Mouse (Mus musculus): ENCODE data around the gene Polr2b. TPM values are rescaled to one million over a fixed set of nuclear protein-coding genes. Genes with fewer than 3 reads are reported as not detected.

The Polr2b gene
- polyA plus RNA-seq, 1 experiment from 2014 or later, result 70.8 TPM

DNA sequence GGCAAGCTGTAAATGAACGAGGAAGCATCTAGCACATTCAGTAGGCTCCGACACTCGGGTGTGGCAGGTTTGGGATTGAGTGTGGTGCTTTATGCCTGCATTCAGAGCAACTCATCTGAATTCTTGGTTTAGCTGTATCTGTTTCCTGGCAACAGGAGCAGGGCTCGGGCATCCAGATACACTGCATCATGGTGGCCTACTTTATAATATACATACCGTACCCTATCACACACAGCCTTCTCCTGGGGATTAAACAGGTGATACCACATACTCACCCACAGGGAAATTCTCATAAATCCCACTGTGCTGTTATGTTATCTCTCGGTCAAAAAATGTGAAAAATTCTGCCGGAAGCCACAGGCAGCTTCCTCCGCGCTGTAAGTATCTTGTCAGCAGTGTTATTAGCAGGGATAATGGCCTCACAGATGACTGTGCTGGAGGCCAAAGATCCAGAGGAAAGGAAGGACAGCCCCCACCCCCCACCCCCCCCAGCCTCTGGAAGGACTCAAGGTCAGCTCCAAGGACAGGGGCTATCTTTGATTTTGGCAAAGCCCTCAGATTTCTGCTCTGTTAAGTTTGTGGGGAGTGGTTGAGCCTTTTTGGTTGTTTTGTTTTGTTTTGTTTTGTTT is 84.2 kb downstream of the Polr2b start:
- Histone ChIP-seq H3K27ac (ENCODE audit: low read length) (peak overlapping the region; percentile 27; the same call in 1 of the 2 replicates), H3K27me3 (ENCODE audit: insufficient read depth, low read length) (no peaks in the 10 kb centered on the region), H3K4me2 (replicated peaks; ENCODE audit: low read depth, low read length) (no peak overlapping the region), H3K4me1 (ENCODE audit: insufficient read depth, low read length) (peaks cover 38% of the 10 kb centered on the region), H3K9ac (replicated peaks; ENCODE audit: low read length) (no peak overlapping the region), H3K4me3 (ENCODE audit: low read length) (no peak overlapping the region), H3K36me3 (ENCODE audit: insufficient read depth, low read length) (no peaks in the 10 kb centered on the region), H3K9me3 (ENCODE audit: low read length) (no peaks in the 10 kb centered on the region)
- WGBS, result 72% methylated on average over 9 of the region's 9 CpGs
- peak; percentile 20; the same call in 1 of the 2 replicates for ATAC-seq (ENCODE audit: low FRiP score, low TSS enrichment)

GRCm38 (mm10) chr5:77398285-77399057 is 88.5 kb downstream of the Polr2b start:
- H3K27me3 ChIP-seq (ENCODE audit: insufficient read depth, low read length), result no peaks in the 10 kb centered on the region
- 74% methylated on average over 14 of the region's 14 CpGs for WGBS
- H3K4me2 ChIP-seq (replicated peaks; ENCODE audit: low read depth, low read length), result no peak overlapping the region
- H3K9ac ChIP-seq (replicated peaks; ENCODE audit: low read length), result no peak overlapping the region
- H3K9me3 ChIP-seq (ENCODE audit: low read length), result no peaks in the 10 kb centered on the region
- ATAC-seq (ENCODE audit: low FRiP score, low TSS enrichment), result no peak
- H3K27ac ChIP-seq (ENCODE audit: low read length), result peak overlapping the region; percentile 74
- no peak overlapping the region for H3K4me3 ChIP-seq (ENCODE audit: low read length)
- no peaks in the 10 kb centered on the region for H3K36me3 ChIP-seq (ENCODE audit: insufficient read depth, low read length)
- peaks cover 58% of the 10 kb centered on the region for H3K4me1 ChIP-seq (ENCODE audit: insufficient read depth, low read length)

Small RNA genes lying within 50 kb of the gene (microRNA-seq; reads per million reads assigned to microRNA genes)
- gene Mir5098, result not detected

Other genes starting within 250 kb of the Polr2b start
- gene Hopx, start 195.0 kb upstream of the Polr2b start, polyA plus RNA-seq (2015; fragmentation: Nextera tagmentation; extraction: Ambion mirVana), result 1.1 and 1.8 TPM in 2 replicates
- 1.1 and 1.3 TPM in 2 replicates for gene Spink2, start 98.7 kb upstream of the Polr2b start, polyA plus RNA-seq (2015; fragmentation: Nextera tagmentation; extraction: Ambion mirVana)
- 37.6 and 40.5 TPM in 2 replicates for gene Rest, start 44.7 kb upstream of the Polr2b start, polyA plus RNA-seq (2015; fragmentation: Nextera tagmentation; extraction: Ambion mirVana)
- gene Noa1, start 63 bp upstream of the Polr2b start, polyA plus RNA-seq (2015; fragmentation: Nextera tagmentation; extraction: Ambion mirVana), result 34.2 and 35.9 TPM in 2 replicates
- gene Igfbp7, start 97.9 kb downstream of the Polr2b start, polyA plus RNA-seq (2015; fragmentation: Nextera tagmentation; extraction: Ambion mirVana), result 455 and 475 TPM in 2 replicates